Mouse (Mus musculus): ENCODE measurements around the gene Lrrc56.

DNA sequence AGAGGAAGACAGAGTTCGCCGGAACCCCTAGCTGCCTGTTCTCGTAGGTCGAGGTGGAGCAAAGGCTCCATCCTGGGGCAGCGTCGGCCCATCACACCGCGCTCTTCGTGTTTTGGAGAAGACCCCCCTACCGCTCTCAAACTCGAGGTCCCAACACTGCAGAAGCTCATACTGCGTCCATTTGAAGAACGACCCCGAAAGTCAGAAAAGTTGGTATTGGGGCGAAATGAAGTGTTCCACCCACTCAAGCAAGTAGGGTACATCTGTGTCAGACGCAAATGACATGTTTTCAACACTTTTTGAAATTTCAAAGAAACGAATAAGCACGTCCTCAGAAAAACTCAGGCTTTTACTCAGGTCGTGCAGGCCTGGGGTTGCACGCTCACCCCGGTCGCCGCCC lies 452 bp downstream of the Lrrc56 start:
- TF ChIP-seq POLR2A (IDR thresholded peaks at IDR 0.05; ENCODE audit: extremely low read depth, insufficient read depth, low read length) = no peak
- TF ChIP-seq CTCF (IDR thresholded peaks at IDR 0.05; ENCODE audit: low read depth, low read length) = no peak

Data from liver, adult 2 months (tissue).